Mouse (Mus musculus) right cerebral cortex, adult 18-20 months (tissue): ENCODE measurements around the gene Olfr1155.

Source experiments
- DNase-seq: peaks from one replicate; pipeline ENCODE4 v3.0.0; 2022; ENCODE audit warnings: mixed read lengths

The Olfr1155 gene

DNA sequence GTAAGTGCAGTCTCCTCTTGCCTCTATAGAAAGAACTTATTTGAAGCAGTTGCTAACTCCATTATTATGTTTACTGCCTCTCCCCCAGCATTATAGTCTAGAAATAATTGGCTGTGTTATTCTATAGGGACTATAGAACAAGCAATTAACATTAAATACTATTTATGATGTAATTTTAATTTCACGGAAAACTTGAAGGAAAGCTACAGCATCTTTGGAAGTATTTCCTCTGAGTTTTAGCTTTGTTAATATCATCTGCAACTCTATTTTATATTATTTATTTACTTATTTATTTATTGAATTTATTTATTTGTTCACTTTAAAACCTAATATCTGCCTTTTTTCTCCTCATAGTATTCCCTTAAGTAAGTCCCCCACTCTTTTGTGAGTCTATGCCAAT is at the start of gene Olfr1155:
Olfr1155 (minus strand) TSS at position 101 of the 400 bp plus-strand sequence.
- DNase-seq: no peak

DNA sequence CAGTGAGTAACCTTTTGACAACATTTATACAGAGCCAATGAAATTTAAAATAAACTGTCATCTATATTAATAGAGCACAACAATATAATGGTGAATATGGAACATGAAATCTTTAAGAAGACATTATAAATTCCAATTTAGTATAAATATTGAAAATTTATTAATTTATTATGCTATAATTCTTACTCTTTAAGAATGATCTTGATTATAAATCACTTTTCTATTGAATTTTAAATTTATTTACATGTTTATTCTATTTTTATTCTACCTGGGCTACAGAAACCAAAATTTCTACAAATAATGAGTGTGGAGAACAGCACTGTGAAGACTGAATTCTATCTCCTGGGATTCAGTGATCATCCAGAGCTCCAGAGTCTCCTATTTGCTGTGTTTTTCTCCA is 44.9 kb upstream of the Olfr1155 start, which contains the start of gene Olfr1158:
Olfr1158 (plus strand) TSS at position 301 of the 400 bp plus-strand sequence.
- DNase-seq: no peak

DNA sequence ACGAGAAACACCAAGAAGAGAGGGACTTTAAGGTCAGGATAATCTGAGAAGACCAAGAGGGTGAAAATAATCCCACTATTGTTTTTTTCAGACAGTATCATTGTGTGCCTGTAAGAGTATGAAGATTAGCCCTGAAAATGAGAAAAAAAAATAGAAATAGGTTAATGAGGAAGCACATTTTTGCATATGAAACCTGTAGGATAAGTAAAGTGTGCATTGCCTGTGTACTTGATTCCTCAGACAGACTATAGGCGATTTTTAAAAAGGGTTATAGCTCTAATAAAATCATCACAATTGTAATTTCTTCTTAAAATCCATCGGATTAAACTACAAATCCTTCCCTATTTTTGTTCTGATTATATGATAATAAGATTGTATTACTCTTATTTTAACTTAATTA is 29.6 kb upstream of the Olfr1155 start, which contains the start of gene Olfr74:
Olfr74 (minus strand) TSS at position 101 of the 400 bp plus-strand sequence.
- DNase-seq: no peak

DNA sequence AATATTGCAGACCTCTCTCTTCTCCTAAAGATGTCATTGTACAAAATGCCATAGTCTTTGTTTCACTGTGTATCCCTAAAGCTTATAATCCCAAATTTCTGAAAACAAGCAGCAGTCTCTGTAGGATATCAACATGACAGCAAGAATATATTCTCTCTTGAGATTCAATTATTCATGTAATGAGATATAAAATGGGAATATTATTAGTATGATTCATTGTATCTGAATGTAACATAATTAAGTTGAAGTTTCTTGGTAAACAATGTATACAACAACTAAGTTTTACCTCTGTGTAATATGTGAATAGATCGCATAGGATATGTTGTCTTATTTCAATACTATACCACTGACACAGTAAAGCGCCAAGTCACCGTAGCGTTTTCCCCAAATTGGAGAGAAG is 23.3 kb upstream of the Olfr1155 start, which contains the start of gene Olfr1157:
Olfr1157 (minus strand) TSS at position 101 of the 400 bp plus-strand sequence.
- no peak for DNase-seq

DNA sequence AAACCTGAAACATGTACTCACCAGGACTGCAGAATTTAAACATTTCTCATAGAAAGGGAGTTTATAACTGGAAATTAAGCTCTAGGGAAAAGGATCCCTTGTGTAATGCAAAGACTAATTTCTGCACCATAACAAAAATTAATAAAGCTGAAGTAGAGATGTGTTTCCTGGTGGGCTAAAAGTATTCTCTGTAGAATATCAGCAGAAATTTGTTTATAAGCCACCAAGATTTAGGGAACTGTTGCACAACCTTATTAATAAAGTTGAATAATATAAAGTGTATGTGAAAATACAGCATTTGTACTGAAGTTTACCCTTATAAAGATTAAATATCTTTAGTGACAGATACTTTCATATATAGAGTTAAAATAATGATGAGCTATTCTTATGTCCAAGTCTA is 8.1 kb upstream of the Olfr1155 start, which contains the start of gene Olfr1156:
Olfr1156 (minus strand) TSS at position 101 of the 400 bp plus-strand sequence.
- DNase-seq: no peak

GRCm38 (mm10) chr2:87905066-87905465 is 39.9 kb downstream of the Olfr1155 start, which contains the start of gene Olfr1154:
Gene Olfr1154 (minus strand): TSS chr2:87905166.
- no peak for DNase-seq

- DNase-seq: no peak
Measured at GRCm38 (mm10) chr2:87894662-87895061, 50.3 kb downstream of the Olfr1155 start, which contains the start of gene Olfr1153. Gene Olfr1153 (plus strand): TSS chr2:87894962.
